Mouse (Mus musculus) G1E (cell line): ENCODE measurements at regions not wholly inside any gene's neighbourhood (a gene's known extent, or its start where the extent isn't known, plus 50 kb on each side); places are given as distances from the start of the nearest gene placed in this dataset.

Source experiments
- ATAC-seq: 2 replicates; pipeline ENCODE4 v1.8.0; 2016; ENCODE audit warnings: mild to moderate bottlenecking; ENCODE audit not compliant: insufficient number of reproducible peaks, poor library complexity, low FRiP score, severe bottlenecking; ENCODE audit errors: extremely low read depth
- DNase-seq: peaks from one replicate; pipeline ENCODE4 v3.0.0; 2012; ENCODE audit warnings: low spot score
- H3K27me3 ChIP-seq: 2 replicates; pipeline ENCODE4 v1.6.1; 2012; ENCODE audit warnings: mild to moderate bottlenecking, low read length, inconsistent platforms; ENCODE audit not compliant: insufficient read depth
- H3K36me3 ChIP-seq: replicated peaks from 2 replicates; pipeline ENCODE3; 2012; ENCODE audit warnings: mild to moderate bottlenecking, inconsistent platforms
- H3K4me1 ChIP-seq: 2 replicates; pipeline ENCODE4 v1.6.1; 2012; ENCODE audit warnings: low read depth, low read length, inconsistent platforms, mixed read lengths; ENCODE audit not compliant: insufficient read depth
- H3K4me3 ChIP-seq: 2 replicates; pipeline ENCODE4 v1.5.1; 2012; ENCODE audit warnings: low read depth, mild to moderate bottlenecking, inconsistent platforms, low read length, moderate library complexity, mixed read lengths
- H3K9me3 ChIP-seq: replicated peaks from 2 replicates; pipeline ENCODE4 v1.6.1; 2012; ENCODE audit warnings: inconsistent platforms
- CTCF ChIP-seq: IDR thresholded peaks from 2 replicates; pipeline ENCODE4 v1.5.1; 2012; ENCODE audit warnings: low read depth, low read length, inconsistent platforms, mixed read lengths
- GATA1 ChIP-seq: IDR thresholded peaks from 2 replicates; pipeline ENCODE4 v1.6.1; 2012; ENCODE audit warnings: borderline replicate concordance, low read length, inconsistent platforms, mixed read lengths
- GATA2 ChIP-seq: IDR thresholded peaks from 2 replicates; pipeline ENCODE4 v1.6.1; 2012; ENCODE audit warnings: low read depth, low read length, inconsistent platforms, borderline replicate concordance
- POLR2AphosphoS5 ChIP-seq: IDR thresholded peaks from 2 replicates; pipeline ENCODE4 v1.6.1; 2012; ENCODE audit warnings: low read depth, low read length, inconsistent platforms; ENCODE audit not compliant: insufficient replicate concordance
- TAL1 ChIP-seq: conservative IDR thresholded peaks from 2 replicates; pipeline ENCODE4 v1.6.1; 2012; ENCODE audit warnings: low read depth, low read length, inconsistent platforms, mixed read lengths

GRCm38 (mm10) chr3:137752447-137753256 lies 81.3 kb downstream of the Gm21962 start:
- no peaks in the 10 kb centered on the region for H3K9me3 ChIP-seq
- TF ChIP-seq CTCF (peak; percentile 32; the same call in 1 of the 2 replicates), GATA1 (no peak)
- ATAC-seq (no peak), DNase-seq (peak; percentile 8)
- H3K27me3 ChIP-seq: peaks cover 38% of the 10 kb centered on the region
- H3K4me3 ChIP-seq: no peak overlapping the region
- no peaks in the 10 kb centered on the region for H3K36me3 ChIP-seq
- peaks cover 7% of the 10 kb centered on the region for H3K4me1 ChIP-seq

GRCm38 (mm10) chr3:137753257-137753654 lies 81.9 kb downstream of the Gm21962 start:
- DNase-seq: no peak
- ATAC-seq: no peak
- Histone ChIP-seq H3K9me3 (no peaks in the 10 kb centered on the region), H3K4me1 (peaks cover 7% of the 10 kb centered on the region), H3K27me3 (peaks cover 43% of the 10 kb centered on the region), H3K36me3 (no peaks in the 10 kb centered on the region), H3K4me3 (no peak overlapping the region)
- no peak for TF ChIP-seq GATA1
- no peak for TF ChIP-seq TAL1
- TF ChIP-seq GATA2: no peak
- no peak for TF ChIP-seq POLR2AphosphoS5
- TF ChIP-seq CTCF: no peak

GRCm38 (mm10) chr3:137755391-137755790 lies 84.1 kb downstream of the Gm21962 start:
- H3K36me3 ChIP-seq: no peaks in the 10 kb centered on the region
- H3K9me3 ChIP-seq: no peaks in the 10 kb centered on the region
- H3K4me1 ChIP-seq: peaks cover 4% of the 10 kb centered on the region
- ATAC-seq (no peak), DNase-seq (no peak)
- no peak for TF ChIP-seq CTCF
- TF ChIP-seq TAL1: no peak
- no peak for TF ChIP-seq GATA1
- no peak for TF ChIP-seq POLR2AphosphoS5
- TF ChIP-seq GATA2: no peak
- peaks cover 41% of the 10 kb centered on the region for H3K27me3 ChIP-seq
- H3K4me3 ChIP-seq: no peak overlapping the region

GRCm38 (mm10) chr3:137762213-137762884 lies 91.0 kb downstream of the Gm21962 start:
- TF ChIP-seq GATA2 (no peak), GATA1 (no peak), CTCF (no peak), TAL1 (no peak), POLR2AphosphoS5 (no peak)
- no peaks in the 10 kb centered on the region for H3K36me3 ChIP-seq
- DNase-seq: no peak
- H3K4me3 ChIP-seq: no peak overlapping the region
- peaks cover 25% of the 10 kb centered on the region for H3K27me3 ChIP-seq
- no peak for ATAC-seq
- H3K4me1 ChIP-seq: no peaks in the 10 kb centered on the region
- no peaks in the 10 kb centered on the region for H3K9me3 ChIP-seq

- H3K9me3 ChIP-seq: no peaks in the 10 kb centered on the region
- H3K4me3 ChIP-seq: no peak overlapping the region
- DNase-seq (no peak), ATAC-seq (no peak)
- H3K4me1 ChIP-seq: no peaks in the 10 kb centered on the region
- H3K27me3 ChIP-seq: peaks cover 20% of the 10 kb centered on the region
- TF ChIP-seq POLR2AphosphoS5: no peak
- TF ChIP-seq TAL1: no peak
- TF ChIP-seq GATA2: no peak
- TF ChIP-seq CTCF: no peak
- no peak for TF ChIP-seq GATA1
- no peaks in the 10 kb centered on the region for H3K36me3 ChIP-seq
These were observed 92.1 kb downstream of the Gm21962 start for GRCm38 (mm10) chr3:137763406-137763805.

GRCm38 (mm10) chr3:137768627-137769026 lies 95.7 kb upstream of the H2afz start:
- no peak for TF ChIP-seq POLR2AphosphoS5
- TF ChIP-seq TAL1: no peak
- TF ChIP-seq GATA1: no peak
- no peak for TF ChIP-seq GATA2
- Histone ChIP-seq H3K27me3 (peaks cover 20% of the 10 kb centered on the region), H3K4me1 (no peaks in the 10 kb centered on the region), H3K4me3 (no peak overlapping the region), H3K36me3 (no peaks in the 10 kb centered on the region), H3K9me3 (no peaks in the 10 kb centered on the region)
- ATAC-seq (no peak), DNase-seq (no peak)
